Mouse (Mus musculus): Measurements from ENCODE around the gene Phf10. TPM values are rescaled to one million over a fixed set of nuclear protein-coding genes. Genes with fewer than 3 reads are reported as not detected.
"Not testable (repeated sequence)": the region's sequence is repeated elsewhere in the genome, so short reads cannot be mapped to it uniquely, and the experiment has no call there.

Phf10 gene
- polyA plus RNA-seq (2012; rRNA removed) = 12.9 and 23.9 TPM in 2 replicates

- H3K4me1 ChIP-seq (ENCODE audit: control insufficient read depth, insufficient read depth, low read length) = not testable (repeated sequence)
- WGBS = 4% methylated on average over 56 of the region's 100 CpGs
- H3K4me3 ChIP-seq (replicated peaks; ENCODE audit: extremely low read depth, low read depth, low read length) = peak within 1 kb of the TSS; percentile 84
- DNase-seq = peak; percentile 60
These were observed at the start of gene Phf10 for GRCm38 (mm10) chr17:14960951-14961556. Phf10 (minus strand) TSS chr17:14961273.

- not testable (repeated sequence) for H3K4me3 ChIP-seq (replicated peaks; ENCODE audit: extremely low read depth, low read depth, low read length); DNase-seq; H3K4me1 ChIP-seq (ENCODE audit: control insufficient read depth, insufficient read depth, low read length)
- no CpG with 5 or more reads among the region's 60 CpGs for WGBS
These were observed 48.8 kb upstream of the Phf10 start, which contains the start of gene Gm3435 for GRCm38 (mm10) chr17:15009706-15010413. Gm3435 (plus strand) TSS chr17:15010176.

DNA sequence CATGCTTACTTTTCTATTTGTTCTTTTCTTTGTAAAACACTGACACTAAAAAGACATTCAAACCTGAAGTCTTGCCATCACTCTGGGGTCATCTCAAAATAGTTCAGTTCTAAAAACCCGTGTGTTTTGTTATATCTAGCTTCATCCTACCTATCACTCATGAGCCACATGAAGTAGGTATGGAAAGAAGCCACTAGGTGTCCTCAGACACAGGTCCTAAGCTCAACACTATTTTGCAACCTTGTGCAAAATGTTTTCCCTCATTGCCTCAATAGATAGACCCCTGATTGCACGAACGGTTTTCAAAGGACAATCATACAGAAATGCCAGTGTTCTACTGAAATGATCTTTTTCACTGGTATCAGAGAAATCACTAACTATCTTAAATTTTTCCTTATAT lies 48.0 kb upstream of the Phf10 start:
- WGBS = no CpG with 5 or more reads among the region's 3 CpGs

GRCm38 (mm10) chr17:15000047-15000446 lies 39.0 kb upstream of the Phf10 start:
- H3K4me1 ChIP-seq (ENCODE audit: control insufficient read depth, insufficient read depth, low read length); DNase-seq; H3K4me3 ChIP-seq (replicated peaks; ENCODE audit: extremely low read depth, low read depth, low read length): not testable (repeated sequence)
- WGBS = no CpG with 5 or more reads among the region's 4 CpGs

More for the DNA sequence above, 48.0 kb upstream of the Phf10 start:
- DNase-seq; H3K4me1 ChIP-seq (ENCODE audit: control insufficient read depth, insufficient read depth, low read length); H3K4me3 ChIP-seq (replicated peaks; ENCODE audit: extremely low read depth, low read depth, low read length): not testable (repeated sequence)

DNA sequence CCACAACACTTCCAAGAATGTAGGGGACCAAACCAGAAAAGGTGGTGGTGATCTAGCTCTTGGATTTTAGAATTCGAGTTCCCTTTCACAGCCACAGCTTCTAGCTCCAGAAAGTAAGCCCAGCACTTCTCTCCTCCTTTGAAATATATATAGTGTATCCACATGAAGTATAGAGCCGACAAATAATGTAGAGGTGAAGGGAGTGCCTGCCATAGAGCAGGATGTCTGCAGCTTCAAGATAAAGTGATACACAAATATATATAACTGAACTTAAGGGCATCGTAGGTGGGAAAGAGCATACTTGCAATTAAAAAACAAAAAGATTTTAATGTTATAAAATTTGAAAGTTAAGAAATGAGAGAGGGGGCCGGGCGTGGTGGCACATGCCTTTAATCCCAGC lies 33.1 kb upstream of the Phf10 start:
- DNase-seq; H3K4me1 ChIP-seq (ENCODE audit: control insufficient read depth, insufficient read depth, low read length); H3K4me3 ChIP-seq (replicated peaks; ENCODE audit: extremely low read depth, low read depth, low read length): not testable (repeated sequence)
- WGBS = no CpG with 5 or more reads among the region's 5 CpGs

DNA sequence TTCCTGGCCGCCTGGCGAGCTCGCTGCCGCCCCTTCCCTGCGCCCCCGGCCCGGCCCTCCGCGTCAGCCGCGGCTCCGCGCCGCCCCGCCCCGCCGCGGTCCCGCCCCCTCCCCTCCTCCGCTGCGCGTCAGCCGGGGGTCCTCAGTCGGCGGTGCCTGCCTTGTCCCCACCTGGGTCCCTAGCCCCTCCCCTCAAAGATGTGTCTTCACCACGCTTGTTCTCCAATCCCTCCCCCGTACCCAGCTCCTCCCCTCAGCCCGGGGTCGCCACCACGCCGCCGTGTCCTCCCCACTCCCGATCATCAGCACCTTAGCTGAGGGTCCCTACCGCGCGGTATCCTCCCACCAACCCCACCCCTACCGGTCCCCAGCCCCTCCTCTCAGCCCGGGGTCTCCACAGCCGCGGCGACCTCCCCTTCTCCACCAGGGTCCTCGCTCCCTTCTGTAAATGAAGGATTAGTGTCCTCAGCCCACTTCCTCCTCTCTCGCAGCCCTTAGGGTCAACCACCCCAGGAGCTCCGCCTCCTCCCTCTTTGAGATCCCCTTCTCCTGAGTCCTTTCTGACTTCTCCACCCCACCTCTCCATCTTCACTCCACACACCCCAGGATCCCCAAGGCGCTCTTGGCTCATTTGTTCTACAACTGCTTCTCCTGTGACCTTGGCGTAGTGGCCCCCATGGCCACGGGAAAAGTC lies 32.2 kb upstream of the Phf10 start:
- DNase-seq; H3K4me3 ChIP-seq (replicated peaks; ENCODE audit: extremely low read depth, low read depth, low read length); H3K4me1 ChIP-seq (ENCODE audit: control insufficient read depth, insufficient read depth, low read length): not testable (repeated sequence)
- WGBS = no CpG with 5 or more reads among the region's 47 CpGs

DNA sequence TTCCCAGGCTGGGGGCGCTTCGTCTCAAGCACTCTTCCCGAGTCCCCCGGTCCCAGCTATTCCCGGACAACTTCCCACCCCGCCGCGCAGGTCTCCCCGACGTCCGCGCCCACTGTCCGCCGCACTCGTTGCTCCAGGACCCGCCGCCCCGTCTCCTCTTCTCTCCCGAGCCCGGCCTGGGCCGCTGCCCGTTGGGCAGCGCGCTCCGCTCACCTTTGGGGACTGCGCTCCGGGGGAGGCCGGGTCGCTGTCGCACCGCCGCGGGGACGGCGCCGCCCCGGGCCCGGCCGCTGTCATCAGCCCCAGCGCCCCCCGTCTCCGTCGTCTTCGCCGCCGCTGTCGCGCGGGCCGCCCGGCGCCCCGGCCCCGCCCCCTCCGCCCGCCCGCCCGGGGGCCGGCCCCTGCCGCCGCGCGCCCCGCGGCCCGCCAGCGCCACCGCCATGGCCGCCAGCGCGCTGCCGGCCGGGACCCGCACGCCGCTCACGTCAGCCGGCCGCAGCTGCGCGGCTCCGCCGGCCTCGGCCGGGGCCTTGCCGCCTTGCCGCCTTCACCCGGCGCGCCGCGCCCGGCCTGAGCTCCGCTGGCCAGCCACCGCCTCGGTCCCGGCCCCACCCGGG lies 31.6 kb upstream of the Phf10 start:
- no CpG with 5 or more reads among the region's 98 CpGs for WGBS
- not testable (repeated sequence) for DNase-seq; H3K4me3 ChIP-seq (replicated peaks; ENCODE audit: extremely low read depth, low read depth, low read length); H3K4me1 ChIP-seq (ENCODE audit: control insufficient read depth, insufficient read depth, low read length)

- not testable (repeated sequence) for H3K4me3 ChIP-seq (replicated peaks; ENCODE audit: extremely low read depth, low read depth, low read length); DNase-seq; H3K4me1 ChIP-seq (ENCODE audit: control insufficient read depth, insufficient read depth, low read length)
- 90% methylated on average over 4 of the region's 5 CpGs for WGBS
These were observed 29.1 kb upstream of the Phf10 start for GRCm38 (mm10) chr17:14990116-14990702.

- DNase-seq; H3K4me1 ChIP-seq (ENCODE audit: control insufficient read depth, insufficient read depth, low read length); H3K4me3 ChIP-seq (replicated peaks; ENCODE audit: extremely low read depth, low read depth, low read length): not testable (repeated sequence)
- no CpG with 5 or more reads among the region's 60 CpGs for WGBS
These were observed 17.4 kb upstream of the Phf10 start, which contains the start of the genes 9030025P20Rik and Gm3417 for GRCm38 (mm10) chr17:14978362-14979038. 9030025P20Rik (plus strand) TSS chr17:14978468. Gm3417 (minus strand) TSS chr17:14978790.

DNA sequence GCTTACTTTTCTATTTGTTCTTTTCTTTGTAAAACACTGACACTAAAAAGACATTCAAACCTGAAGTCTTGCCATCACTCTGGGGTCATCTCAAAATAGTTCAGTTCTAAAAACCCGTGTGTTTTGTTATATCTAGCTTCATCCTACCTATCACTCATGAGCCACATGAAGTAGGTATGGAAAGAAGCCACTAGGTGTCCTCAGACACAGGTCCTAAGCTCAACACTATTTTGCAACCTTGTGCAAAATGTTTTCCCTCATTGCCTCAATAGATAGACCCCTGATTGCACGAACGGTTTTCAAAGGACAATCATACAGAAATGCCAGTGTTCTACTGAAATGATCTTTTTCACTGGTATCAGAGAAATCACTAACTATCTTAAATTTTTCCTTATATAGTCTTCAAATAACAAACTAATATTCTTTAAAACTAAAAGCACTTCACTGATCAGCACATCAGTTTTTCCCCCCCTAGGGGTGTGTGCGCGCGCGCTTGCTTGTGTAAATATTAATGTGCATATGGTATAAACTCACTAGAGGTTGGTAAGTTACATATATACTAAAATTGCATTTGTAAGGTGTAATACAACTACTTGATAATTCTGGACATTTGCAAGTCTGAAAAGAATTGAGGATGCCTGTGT lies 16.8 kb upstream of the Phf10 start:
- H3K4me3 ChIP-seq (replicated peaks; ENCODE audit: extremely low read depth, low read depth, low read length); H3K4me1 ChIP-seq (ENCODE audit: control insufficient read depth, insufficient read depth, low read length); DNase-seq: not testable (repeated sequence)
- 0% methylated on average over 4 of the region's 7 CpGs for WGBS

GRCm38 (mm10) chr17:14968373-14968913 lies 7.4 kb upstream of the Phf10 start:
- H3K4me3 ChIP-seq (replicated peaks; ENCODE audit: extremely low read depth, low read depth, low read length); DNase-seq; H3K4me1 ChIP-seq (ENCODE audit: control insufficient read depth, insufficient read depth, low read length): not testable (repeated sequence)
- no CpG with 5 or more reads among the region's 6 CpGs for WGBS

DNA sequence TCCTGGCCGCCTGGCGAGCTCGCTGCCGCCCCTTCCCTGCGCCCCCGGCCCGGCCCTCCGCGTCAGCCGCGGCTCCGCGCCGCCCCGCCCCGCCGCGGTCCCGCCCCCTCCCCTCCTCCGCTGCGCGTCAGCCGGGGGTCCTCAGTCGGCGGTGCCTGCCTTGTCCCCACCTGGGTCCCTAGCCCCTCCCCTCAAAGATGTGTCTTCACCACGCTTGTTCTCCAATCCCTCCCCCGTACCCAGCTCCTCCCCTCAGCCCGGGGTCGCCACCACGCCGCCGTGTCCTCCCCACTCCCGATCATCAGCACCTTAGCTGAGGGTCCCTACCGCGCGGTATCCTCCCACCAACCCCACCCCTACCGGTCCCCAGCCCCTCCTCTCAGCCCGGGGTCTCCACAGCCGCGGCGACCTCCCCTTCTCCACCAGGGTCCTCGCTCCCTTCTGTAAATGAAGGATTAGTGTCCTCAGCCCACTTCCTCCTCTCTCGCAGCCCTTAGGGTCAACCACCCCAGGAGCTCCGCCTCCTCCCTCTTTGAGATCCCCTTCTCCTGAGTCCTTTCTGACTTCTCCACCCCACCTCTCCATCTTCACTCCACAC lies 583 bp upstream of the Phf10 start:
- H3K4me1 ChIP-seq (ENCODE audit: control insufficient read depth, insufficient read depth, low read length); DNase-seq; H3K4me3 ChIP-seq (replicated peaks; ENCODE audit: extremely low read depth, low read depth, low read length): not testable (repeated sequence)
- WGBS = no CpG with 5 or more reads among the region's 44 CpGs

All from lung, adult 2 months (tissue).